9 mouse cellular contexts compared by ENCODE assay signal in the genomic region with DNA sequence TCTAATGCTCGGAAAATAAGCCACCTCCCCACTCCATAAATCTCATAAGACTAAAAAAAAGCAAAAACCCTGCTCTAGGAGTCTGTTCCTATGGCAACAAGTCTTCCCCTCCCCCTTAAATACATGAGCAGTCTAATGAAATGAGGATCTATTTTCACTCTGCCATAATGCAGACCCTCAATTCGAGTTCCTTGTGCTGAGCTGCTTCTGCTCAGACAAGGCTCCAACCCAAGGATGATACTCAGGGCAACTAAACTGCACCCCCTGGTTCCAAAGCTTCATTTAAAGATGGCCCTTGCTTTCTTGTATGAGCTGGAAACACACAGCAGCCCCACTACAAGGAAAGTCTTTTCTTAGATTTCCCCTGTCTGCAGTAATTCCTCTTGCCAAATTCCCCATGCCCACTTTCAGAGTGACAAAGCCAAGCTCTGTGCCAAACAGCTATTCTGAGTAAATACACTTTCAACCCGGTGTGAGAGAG. TPM values are rescaled to one million over a fixed set of nuclear protein-coding genes. Genes with fewer than 3 reads are reported as not detected.
DNase-seq lines count a peak whose midpoint lies in the region; ATAC-seq and TF ChIP-seq lines count a peak whose summit lies in the region.
"Had no signal": no experiment of that assay in that cellular context is flagged by ENCODE, and none has a peak within 500 bp of the region (broad histone marks: within the 10 kb centered on the region; RNA-seq: fewer than 3 reads in every experiment).

No protein-coding gene starts in this region.

- WGBS in embryonic facial prominence, embryonic 10.5 days: 52% methylated on average over 3 of the region's 3 CpGs

- intact Hi-C loops in gastrocnemius, adult 2 months (cut with DNase I): no loop called here

- DNase-seq in layer of hippocampus, adult 9-11 months: peak; percentile 60
- DNase-seq in layer of hippocampus, postnatal 25 days (ENCODE audit: extremely low spot score in 1 of 2, low spot score in 1 of 2): no peak
- DNase-seq in embryonic facial prominence, embryonic 10.5 days (ENCODE audit: low spot score): no peak
- peak; percentile 31 for DNase-seq in hindlimb bud, embryonic 11.5 days (ENCODE audit: extremely low spot score, low read depth, low spot score)
- peak; percentile 24 for DNase-seq in neural tube, embryonic 10.5 days (ENCODE audit: extremely low spot score, low spot score)
- no peak for DNase-seq in cerebellum, postnatal 14 days
- DNase-seq in gastrocnemius, adult 2 months: no peak

- no peaks in the 10 kb centered on the region for H3K9me3 ChIP-seq in embryonic facial prominence, embryonic 10.5 days

- TF ChIP-seq CTCF in gastrocnemius, adult 2 months (IDR thresholded peaks at IDR 0.05): no peak

- peaks cover 49% of the 10 kb centered on the region for H3K4me1 ChIP-seq in embryonic facial prominence, embryonic 10.5 days

- H3K4me3 ChIP-seq in embryonic facial prominence, embryonic 10.5 days: no peak overlapping the region
- H3K4me3 ChIP-seq in gastrocnemius, adult 2 months: no peak overlapping the region

- ATAC-seq in granulocyte monocyte progenitor cell, adult 5-6 weeks (replicated peaks; ENCODE audit: poor library complexity, severe bottlenecking): no peak

- 0 out of 2 replicates have a peak, but pooled peaks cover 3% of the 10 kb centered on the region for H3K27me3 ChIP-seq in embryonic facial prominence, embryonic 10.5 days (replicated peaks; ENCODE audit: low read depth, poor library complexity, severe bottlenecking)

- peak overlapping the region; percentile 51; the same call in 1 of the 2 replicates for H3K27ac ChIP-seq in embryonic facial prominence, embryonic 10.5 days (replicated peaks)
- no peak overlapping the region for H3K27ac ChIP-seq in gastrocnemius, adult 2 months
- H3K27ac ChIP-seq: liver, embryonic 14.5 days had no signal

- no peaks in the 10 kb centered on the region for H3K36me3 ChIP-seq in embryonic facial prominence, embryonic 10.5 days (replicated peaks)

RNA-seq across cellular contexts. Expression of a gene that starts 13.4 kb away (rescaled TPM):
- 100 to 1,000 TPM; 156 to 157 TPM for total RNA-seq in layer of hippocampus, postnatal 25 days (2021)
- 14.0 and 14.3 TPM in 2 replicates for polyA plus RNA-seq in embryonic facial prominence, embryonic 10.5 days (2016; fragmentation: Nextera tagmentation; extraction: Ambion mirVana)
- total RNA-seq in granulocyte monocyte progenitor cell, adult 5-6 weeks (2014; fragmentation: Nextera tagmentation): 44.9 and 53.4 TPM in 2 replicates
- 16.4 and 18.2 TPM in 2 replicates for total RNA-seq in granulocyte monocyte progenitor cell, adult 5-6 weeks (2017)
- total RNA-seq in gastrocnemius, adult 2 months (2021): 10 to 100 TPM; 10.8 to 18.2 TPM

RNA-seq across cellular contexts. Expression of a gene that starts 35.5 kb away (rescaled TPM):
- total RNA-seq in layer of hippocampus, postnatal 25 days (2021): 1 to 10 TPM; 3.4 to 3.8 TPM
- polyA plus RNA-seq in embryonic facial prominence, embryonic 10.5 days (2016; fragmentation: Nextera tagmentation; extraction: Ambion mirVana): 5.1 and 6.0 TPM in 2 replicates
- total RNA-seq in granulocyte monocyte progenitor cell, adult 5-6 weeks (2014; fragmentation: Nextera tagmentation): not detected in 2 replicates
- total RNA-seq in granulocyte monocyte progenitor cell, adult 5-6 weeks (2017): not detected in 2 replicates
- under 1 TPM in 1 of 2 experiments, not detected in 1; 0.20 TPM for total RNA-seq in gastrocnemius, adult 2 months (2021)

RNA-seq across cellular contexts. Expression of a gene that starts 52.2 kb away (rescaled TPM):
- total RNA-seq in layer of hippocampus, postnatal 25 days (2021): 1 to 10 TPM; 1.9 to 2.2 TPM
- 11.0 and 11.8 TPM in 2 replicates for polyA plus RNA-seq in embryonic facial prominence, embryonic 10.5 days (2016; fragmentation: Nextera tagmentation; extraction: Ambion mirVana)
- total RNA-seq in granulocyte monocyte progenitor cell, adult 5-6 weeks (2014; fragmentation: Nextera tagmentation): 0.66 and 1.1 TPM in 2 replicates
- total RNA-seq in granulocyte monocyte progenitor cell, adult 5-6 weeks (2017): 0.43 and 0.77 TPM in 2 replicates
- under 1 TPM; 0.20 to 0.42 TPM for total RNA-seq in gastrocnemius, adult 2 months (2021)

Comparison
In these comparisons a context has a peak if more than half of its experiments do, and no peak if none do; other contexts are left out.
1. DNase-seq: peak in layer of hippocampus, adult 9-11 months (single experiment), hindlimb bud, embryonic 11.5 days (single experiment) and neural tube, embryonic 10.5 days (single experiment); none in layer of hippocampus, postnatal 25 days (0 of 2), embryonic facial prominence, embryonic 10.5 days (single experiment), cerebellum, postnatal 14 days (0 of 2) and gastrocnemius, adult 2 months (single experiment).